Mouse (Mus musculus): ENCODE data around the gene Ghr.

GRCm38 (mm10) chr15:3432823-3433222, 150.5 kb downstream of the Ghr start:
- no peak for TF ChIP-seq POLR2A (IDR thresholded peaks at IDR 0.05; ENCODE audit: borderline replicate concordance, extremely low read depth, insufficient read depth, insufficient read length, poor library complexity, severe bottlenecking)
- no peak for TF ChIP-seq CTCF (IDR thresholded peaks at IDR 0.05; ENCODE audit: borderline replicate concordance, extremely low read depth, insufficient read depth, insufficient read length)

Data from brain, embryonic 14.5 days (tissue).